Mouse (Mus musculus): ENCODE results near the gene Mydgf. TPM values are rescaled to one million over a fixed set of nuclear protein-coding genes. Genes with fewer than 3 reads are reported as not detected.

Gene Mydgf
- total and polyA plus RNA-seq, 2 experiments from 2014 or later: 41.7 to 75.8 TPM

GRCm38 (mm10) chr17:56148280-56148679 lies 35.4 kb downstream of the Mydgf start:
- no peak for DNase-seq (ENCODE audit: low spot score)
- H3K4me3 ChIP-seq (ENCODE audit: low read depth, low read length): peak overlapping the region; percentile 37

GRCm38 (mm10) chr17:56147420-56147819 lies 36.3 kb downstream of the Mydgf start:
- no peak for ATAC-seq (ENCODE audit: low FRiP score)

More at GRCm38 (mm10) chr17:56148280-56148679, 35.4 kb downstream of the Mydgf start:
- WGBS: 22% methylated on average over 9 of the region's 9 CpGs
- Histone ChIP-seq H3K9ac (replicated peaks; ENCODE audit: low read length, poor library complexity, severe bottlenecking) (peak overlapping the region; percentile 70), H3K4me2 (ENCODE audit: low read depth, low read length, poor library complexity, severe bottlenecking) (peak overlapping the region; percentile 86), H3K4me1 (ENCODE audit: insufficient read depth, low read length) (peaks cover 12% of the 10 kb centered on the region; the same call in 1 of the 2 replicates), H3K36me3 (ENCODE audit: insufficient read depth, low read length) (no peaks in the 10 kb centered on the region), H3K27me3 (ENCODE audit: insufficient read depth, low read length) (0 out of 2 replicates have a peak, but pooled peaks cover 7% of the 10 kb centered on the region), H3K27ac (ENCODE audit: low read depth, low read length) (no peak overlapping the region), H3K9me3 (ENCODE audit: low read length) (no peaks in the 10 kb centered on the region)
- TF ChIP-seq CTCF (IDR thresholded peaks at IDR 0.05): no peak
- 0 out of 2 replicates have a peak, but pooled peaks have one; percentile 4 for ATAC-seq (ENCODE audit: low FRiP score)

GRCm38 (mm10) chr17:56146131-56146530 lies 37.6 kb downstream of the Mydgf start:
- no peak for DNase-seq (ENCODE audit: low spot score)
- Histone ChIP-seq H3K4me2 (ENCODE audit: low read depth, low read length, poor library complexity, severe bottlenecking) (no peak overlapping the region), H3K27ac (ENCODE audit: low read depth, low read length) (no peak overlapping the region), H3K9me3 (ENCODE audit: low read length) (no peaks in the 10 kb centered on the region), H3K27me3 (ENCODE audit: insufficient read depth, low read length) (0 out of 2 replicates have a peak, but pooled peaks cover 7% of the 10 kb centered on the region), H3K36me3 (ENCODE audit: insufficient read depth, low read length) (no peaks in the 10 kb centered on the region), H3K9ac (replicated peaks; ENCODE audit: low read length, poor library complexity, severe bottlenecking) (no peak overlapping the region), H3K4me1 (ENCODE audit: insufficient read depth, low read length) (peaks cover 19% of the 10 kb centered on the region; the same call in 1 of the 2 replicates), H3K4me3 (ENCODE audit: low read depth, low read length) (no peak overlapping the region)
- no peak for ATAC-seq (ENCODE audit: low FRiP score)
- TF ChIP-seq CTCF (IDR thresholded peaks at IDR 0.05): no peak
- 22% methylated on average over 9 of the region's 9 CpGs for WGBS

More at GRCm38 (mm10) chr17:56147420-56147819, 36.3 kb downstream of the Mydgf start:
- Histone ChIP-seq H3K27ac (ENCODE audit: low read depth, low read length) (no peak overlapping the region), H3K4me1 (ENCODE audit: insufficient read depth, low read length) (peaks cover 12% of the 10 kb centered on the region; the same call in 1 of the 2 replicates), H3K4me3 (ENCODE audit: low read depth, low read length) (no peak overlapping the region), H3K36me3 (ENCODE audit: insufficient read depth, low read length) (no peaks in the 10 kb centered on the region), H3K27me3 (ENCODE audit: insufficient read depth, low read length) (0 out of 2 replicates have a peak, but pooled peaks cover 7% of the 10 kb centered on the region), H3K9me3 (ENCODE audit: low read length) (no peaks in the 10 kb centered on the region), H3K9ac (replicated peaks; ENCODE audit: low read length, poor library complexity, severe bottlenecking) (no peak overlapping the region), H3K4me2 (ENCODE audit: low read depth, low read length, poor library complexity, severe bottlenecking) (no peak overlapping the region)
- 60% methylated on average over 12 of the region's 12 CpGs for WGBS
- DNase-seq (ENCODE audit: low spot score): no peak
- no peak for TF ChIP-seq CTCF (IDR thresholded peaks at IDR 0.05)

- no peak for TF ChIP-seq CTCF (IDR thresholded peaks at IDR 0.05)
- 77% methylated on average over 9 of the region's 9 CpGs for WGBS
- Histone ChIP-seq H3K36me3 (ENCODE audit: insufficient read depth, low read length) (no peaks in the 10 kb centered on the region), H3K9me3 (ENCODE audit: low read length) (no peaks in the 10 kb centered on the region), H3K27ac (ENCODE audit: low read depth, low read length) (no peak overlapping the region), H3K27me3 (ENCODE audit: insufficient read depth, low read length) (0 out of 2 replicates have a peak, but pooled peaks cover under 1% of the 10 kb centered on the region), H3K4me1 (ENCODE audit: insufficient read depth, low read length) (peaks cover 17% of the 10 kb centered on the region; the same call in 1 of the 2 replicates), H3K4me2 (ENCODE audit: low read depth, low read length, poor library complexity, severe bottlenecking) (no peak overlapping the region), H3K9ac (replicated peaks; ENCODE audit: low read length, poor library complexity, severe bottlenecking) (no peak overlapping the region), H3K4me3 (ENCODE audit: low read depth, low read length) (no peak overlapping the region)
- DNase-seq (ENCODE audit: low spot score) (no peak), ATAC-seq (ENCODE audit: low FRiP score) (no peak)
These were observed 39.2 kb downstream of the Mydgf start for GRCm38 (mm10) chr17:56144546-56144945.

GRCm38 (mm10) chr17:56141702-56142605 lies 41.8 kb downstream of the Mydgf start:
- Histone ChIP-seq H3K36me3 (ENCODE audit: insufficient read depth, low read length) (no peaks in the 10 kb centered on the region), H3K27ac (ENCODE audit: low read depth, low read length) (no peak overlapping the region), H3K9ac (replicated peaks; ENCODE audit: low read length, poor library complexity, severe bottlenecking) (peak overlapping the region; percentile 50), H3K4me2 (ENCODE audit: low read depth, low read length, poor library complexity, severe bottlenecking) (peak overlapping the region; percentile 89), H3K4me3 (ENCODE audit: low read depth, low read length) (peak overlapping the region; percentile 45), H3K9me3 (ENCODE audit: low read length) (no peaks in the 10 kb centered on the region), H3K4me1 (ENCODE audit: insufficient read depth, low read length) (peaks cover 16% of the 10 kb centered on the region), H3K27me3 (ENCODE audit: insufficient read depth, low read length) (no peaks in the 10 kb centered on the region)
- TF ChIP-seq CTCF (IDR thresholded peaks at IDR 0.05): no peak
- under 1% methylated on average over 39 of the region's 47 CpGs for WGBS
- DNase-seq (ENCODE audit: low spot score) (peak; percentile 76), ATAC-seq (ENCODE audit: low FRiP score) (peak; percentile 47)
